Mouse (Mus musculus) adrenal gland, adult 2 months (tissue): ENCODE measurements around the gene Sumo3. TPM values are rescaled to one million over a fixed set of nuclear protein-coding genes. Genes with fewer than 3 reads are reported as not detected.

Experiments
- microRNA-seq, 2 experiments: library from miRNA; unstranded; fragments of <30 nt; microRNA quantifications; one replicate each; pipeline ENCODE4 v1.2.0; 2021
- polyA plus RNA-seq: library from polyadenylated mRNA; depleted of rRNA; stranded (reverse); fragments of >200 nt; gene quantifications from 2 replicates; pipeline ENCODE4 v1.2.3, GENCODE M21; 2012; rRNA removed
- total RNA-seq, 2 experiments: library from RNA; stranded (reverse); gene quantifications; 2 replicates each; pipeline ENCODE4 v1.2.3; 2021

The Sumo3 gene
- total and polyA plus RNA-seq, 3 experiments = 91.1 to 104 (median 97.7) TPM

Small RNAs within 50 kb of the gene (microRNA-seq; reads per million reads assigned to microRNA genes)
- 5.0 to 8.6 reads per million in 2 experiments for gene Mir1930

Other genes starting within 250 kb of the Sumo3 start
- 10 to 100 TPM; 14.4 to 23.5 TPM for gene Adarb1, start 187.8 kb upstream of the Sumo3 start, total RNA-seq
- 11.3 and 13.5 TPM in 2 replicates for gene Adarb1, start 187.8 kb upstream of the Sumo3 start, polyA plus RNA-seq
- 10 to 100 TPM; 17.9 to 21.0 TPM for gene Fam207a, start 90.3 kb upstream of the Sumo3 start, total RNA-seq
- 26.4 and 30.5 TPM in 2 replicates for gene Fam207a, start 90.3 kb upstream of the Sumo3 start, polyA plus RNA-seq
- gene Itgb2, start 75.8 kb upstream of the Sumo3 start, total RNA-seq = 1 to 10 TPM; 9.5 to 9.8 TPM
- gene Itgb2, start 75.8 kb upstream of the Sumo3 start, polyA plus RNA-seq = 5.1 and 7.4 TPM in 2 replicates
- gene Pttg1ip, start 24.4 kb upstream of the Sumo3 start, total RNA-seq = 100 to 1,000 TPM; 174 to 202 TPM
- gene Pttg1ip, start 24.4 kb upstream of the Sumo3 start, polyA plus RNA-seq = 127 and 165 TPM in 2 replicates
- 10 to 100 TPM; 27.5 to 28.5 TPM for gene Gm49325, start 100 bp downstream of the Sumo3 start, total RNA-seq
- gene Gm49325, start 100 bp downstream of the Sumo3 start, polyA plus RNA-seq = not detected in 2 replicates
- gene Ube2g2, start 16.2 kb downstream of the Sumo3 start, total RNA-seq = 10 to 100 TPM; 50.0 to 55.0 TPM
- 27.9 and 37.4 TPM in 2 replicates for gene Ube2g2, start 16.2 kb downstream of the Sumo3 start, polyA plus RNA-seq
- gene Tspear, start 80.5 kb downstream of the Sumo3 start, total RNA-seq = under 1 TPM; 0.17 to 0.62 TPM
- 0.94 and 1.1 TPM in 2 replicates for gene Tspear, start 80.5 kb downstream of the Sumo3 start, polyA plus RNA-seq
- gene Gm19402, start 84.7 kb downstream of the Sumo3 start, total RNA-seq = not detected
- gene Gm19402, start 84.7 kb downstream of the Sumo3 start, polyA plus RNA-seq = not detected in 2 replicates
- gene Gm9508, start 91.1 kb downstream of the Sumo3 start, total RNA-seq = not detected
- not detected in 2 replicates for gene Gm9508, start 91.1 kb downstream of the Sumo3 start, polyA plus RNA-seq
- not detected for gene Gm10272, start 100.5 kb downstream of the Sumo3 start, total RNA-seq
- gene Gm10272, start 100.5 kb downstream of the Sumo3 start, polyA plus RNA-seq = not detected in 2 replicates
- gene Gm10024, start 105.4 kb downstream of the Sumo3 start, total RNA-seq = not detected
- not detected in 2 replicates for gene Gm10024, start 105.4 kb downstream of the Sumo3 start, polyA plus RNA-seq
- gene Gm10142, start 109.7 kb downstream of the Sumo3 start, total RNA-seq = not detected
- not detected in 2 replicates for gene Gm10142, start 109.7 kb downstream of the Sumo3 start, polyA plus RNA-seq
- not detected for gene Krtap12-1, start 114.5 kb downstream of the Sumo3 start, total RNA-seq
- not detected in 2 replicates for gene Krtap12-1, start 114.5 kb downstream of the Sumo3 start, polyA plus RNA-seq
- not detected for gene Gm10100, start 120.4 kb downstream of the Sumo3 start, total RNA-seq
- gene Gm10100, start 120.4 kb downstream of the Sumo3 start, polyA plus RNA-seq = not detected in 2 replicates
- gene Gm18596, start 136.5 kb downstream of the Sumo3 start, total RNA-seq = not detected
- gene Gm18596, start 136.5 kb downstream of the Sumo3 start, polyA plus RNA-seq = not detected in 2 replicates
- gene Gm9736, start 145.3 kb downstream of the Sumo3 start, total RNA-seq = not detected
- gene Gm9736, start 145.3 kb downstream of the Sumo3 start, polyA plus RNA-seq = not detected in 2 replicates
- not detected for gene Gm3233, start 153.6 kb downstream of the Sumo3 start, total RNA-seq
- gene Gm3233, start 153.6 kb downstream of the Sumo3 start, polyA plus RNA-seq = not detected in 2 replicates
- not detected for gene Gm3238, start 165.2 kb downstream of the Sumo3 start, total RNA-seq
- gene Gm3238, start 165.2 kb downstream of the Sumo3 start, polyA plus RNA-seq = not detected in 2 replicates
- not detected for gene Gm7138, start 170.8 kb downstream of the Sumo3 start, total RNA-seq
- gene Gm7138, start 170.8 kb downstream of the Sumo3 start, polyA plus RNA-seq = not detected in 2 replicates
- not detected for gene Gm3250, start 176.4 kb downstream of the Sumo3 start, total RNA-seq
- gene Gm3250, start 176.4 kb downstream of the Sumo3 start, polyA plus RNA-seq = not detected in 2 replicates
- gene Gm7137, start 182.1 kb downstream of the Sumo3 start, total RNA-seq = not detected
- not detected in 2 replicates for gene Gm7137, start 182.1 kb downstream of the Sumo3 start, polyA plus RNA-seq
- gene Gm9639, start 189.0 kb downstream of the Sumo3 start, total RNA-seq = not detected
- not detected in 2 replicates for gene Gm9639, start 189.0 kb downstream of the Sumo3 start, polyA plus RNA-seq
- not detected for gene Gm19668, start 193.0 kb downstream of the Sumo3 start, total RNA-seq
- not detected in 2 replicates for gene Gm19668, start 193.0 kb downstream of the Sumo3 start, polyA plus RNA-seq
- not detected for gene Gm9507, start 205.7 kb downstream of the Sumo3 start, total RNA-seq
- gene Gm9507, start 205.7 kb downstream of the Sumo3 start, polyA plus RNA-seq = 0.31 TPM in 1 of 2 replicates, not detected in the other
- gene Gm2696, start 208.6 kb downstream of the Sumo3 start, total RNA-seq = not detected
- not detected in 2 replicates for gene Gm2696, start 208.6 kb downstream of the Sumo3 start, polyA plus RNA-seq
- not detected for gene Krtap10-4, start 221.0 kb downstream of the Sumo3 start, total RNA-seq
- gene Krtap10-4, start 221.0 kb downstream of the Sumo3 start, polyA plus RNA-seq = not detected in 2 replicates
- gene Krtap10-10, start 229.8 kb downstream of the Sumo3 start, total RNA-seq = not detected
- not detected in 2 replicates for gene Krtap10-10, start 229.8 kb downstream of the Sumo3 start, polyA plus RNA-seq
- gene Gm36176, start 240.7 kb downstream of the Sumo3 start, total RNA-seq = not detected
- not detected in 2 replicates for gene Gm36176, start 240.7 kb downstream of the Sumo3 start, polyA plus RNA-seq
- gene Gm10318, start 246.8 kb downstream of the Sumo3 start, total RNA-seq = not detected
- not detected in 2 replicates for gene Gm10318, start 246.8 kb downstream of the Sumo3 start, polyA plus RNA-seq